Mouse (Mus musculus) kidney, postnatal 25 days (tissue): ENCODE results near the gene Nisch.

Experiments used
- DNase-seq, 2 experiments: peaks; one replicate each; pipeline ENCODE4 v3.0.0; 2021; ENCODE audit warnings: mixed read lengths in 2 of 2

Gene Nisch

GRCm38 (mm10) chr14:31215157-31216002, 1.4 kb downstream of the Nisch start:
- peak; percentile 70 to 85 for DNase-seq

DNA sequence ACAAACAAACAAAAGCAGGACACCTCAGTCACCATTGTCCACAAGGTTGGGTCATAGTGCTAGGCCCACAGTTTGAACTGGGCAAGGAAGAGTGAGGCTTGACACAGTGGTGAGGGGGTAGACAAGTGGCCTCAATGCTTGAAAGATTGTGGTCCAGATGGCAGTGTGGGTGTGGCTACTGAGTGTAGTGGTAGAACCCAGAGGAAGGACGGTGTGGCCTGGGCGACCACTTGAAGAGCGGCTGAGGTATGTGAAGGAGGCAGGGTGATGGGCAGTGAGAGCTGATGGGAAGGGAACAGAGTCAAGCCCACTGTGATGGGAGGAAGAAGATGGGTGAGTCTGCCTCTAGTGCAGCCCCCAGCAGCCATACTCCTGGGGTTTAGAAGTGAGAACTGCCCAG, 2.1 kb downstream of the Nisch start:
- DNase-seq, result no peak

GRCm38 (mm10) chr14:31213868-31214267, 2.9 kb downstream of the Nisch start:
- no peak for DNase-seq

GRCm38 (mm10) chr14:31212499-31212898, 4.2 kb downstream of the Nisch start:
- no peak for DNase-seq

GRCm38 (mm10) chr14:31211854-31212253, 4.9 kb downstream of the Nisch start:
- no peak for DNase-seq

- no peak for DNase-seq
Observed at GRCm38 (mm10) chr14:31209133-31209557, 7.6 kb downstream of the Nisch start.

GRCm38 (mm10) chr14:31208084-31208483, 8.7 kb downstream of the Nisch start, which contains the start of gene Tnnc1:
Gene Tnnc1 (plus strand): TSS chr14:31208312.
- DNase-seq, result no peak

DNA sequence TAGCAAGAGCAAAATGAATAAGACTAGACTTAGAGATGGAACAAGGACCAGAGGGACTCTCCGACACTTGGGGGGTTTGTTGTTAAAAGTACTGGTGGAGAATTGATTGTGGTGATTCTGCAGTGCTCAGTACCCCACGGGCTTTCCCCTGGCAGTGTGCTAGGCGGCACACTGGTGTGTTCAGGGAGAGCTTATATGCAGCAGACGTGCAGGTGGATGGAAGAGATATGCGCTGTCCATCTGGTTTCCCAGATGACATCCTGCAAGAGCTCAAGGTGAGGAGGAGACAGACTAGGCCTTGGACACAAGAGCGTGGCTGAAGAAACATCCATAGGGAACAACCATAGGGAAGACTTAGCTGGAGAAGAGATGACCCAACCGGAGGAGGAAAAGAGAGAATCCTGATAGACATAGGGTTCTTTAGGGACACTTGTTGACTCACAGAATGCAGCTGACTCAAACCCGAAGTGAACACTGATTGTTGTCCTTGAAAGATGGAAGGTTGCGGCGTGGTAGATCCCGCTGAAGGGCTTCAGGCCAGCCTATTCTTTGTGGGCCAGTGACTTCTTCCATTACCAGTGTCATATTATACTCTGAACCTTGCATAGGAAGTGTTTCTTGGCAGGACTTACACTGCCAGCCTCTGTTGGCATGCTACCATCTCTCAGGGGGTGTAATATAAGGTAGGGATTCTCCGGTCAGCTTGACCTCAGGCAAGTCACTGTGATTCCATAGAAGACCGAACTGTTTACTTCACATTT, 9.5 kb downstream of the Nisch start:
- DNase-seq, result no peak

- DNase-seq, result peak; percentile 98 to 99
Observed at GRCm38 (mm10) chr14:31206472-31206981, 10.2 kb downstream of the Nisch start.

GRCm38 (mm10) chr14:31205562-31206467, 10.9 kb downstream of the Nisch start:
- peak; percentile 69 to 85 for DNase-seq

DNA sequence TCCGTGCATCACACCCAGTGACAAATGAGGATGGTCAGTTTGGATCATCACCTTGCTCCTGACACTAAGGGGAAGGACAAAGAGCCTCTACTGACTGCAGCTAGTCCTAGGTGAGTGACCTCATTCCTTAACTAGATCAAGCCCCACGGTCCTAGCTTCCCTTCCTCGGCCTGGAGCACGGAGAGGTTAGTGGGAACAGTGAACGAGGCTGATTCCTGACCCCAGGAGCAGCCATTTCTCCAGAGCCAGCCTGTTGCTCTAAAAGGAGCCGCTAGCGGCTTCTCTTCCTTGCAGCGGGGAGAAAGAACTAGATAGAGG, 11.5 kb downstream of the Nisch start:
- DNase-seq, result no peak

GRCm38 (mm10) chr14:31204844-31205243, 11.9 kb downstream of the Nisch start:
- DNase-seq, result no peak

- no peak for DNase-seq
Observed at GRCm38 (mm10) chr14:31200038-31200437, 16.7 kb downstream of the Nisch start.

DNA sequence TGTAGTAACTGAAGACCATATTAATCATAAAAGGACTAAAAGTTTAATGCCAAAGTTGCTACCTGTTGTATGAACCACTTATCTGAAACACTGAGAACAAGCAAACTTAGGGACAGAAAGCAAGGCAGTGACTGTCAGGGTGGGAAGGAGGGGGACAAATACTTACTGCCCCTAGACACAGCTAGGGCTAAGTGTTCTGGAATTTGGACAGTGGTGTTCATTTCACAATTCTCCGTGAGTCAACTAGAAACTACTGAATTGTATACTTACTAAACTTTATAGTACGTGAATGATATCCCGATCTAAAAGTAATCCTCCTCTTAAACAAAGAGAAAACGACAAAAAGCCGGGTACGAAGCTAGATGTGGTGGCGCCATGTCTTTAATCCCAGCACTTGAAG, 17.1 kb downstream of the Nisch start:
- no peak for DNase-seq

DNA sequence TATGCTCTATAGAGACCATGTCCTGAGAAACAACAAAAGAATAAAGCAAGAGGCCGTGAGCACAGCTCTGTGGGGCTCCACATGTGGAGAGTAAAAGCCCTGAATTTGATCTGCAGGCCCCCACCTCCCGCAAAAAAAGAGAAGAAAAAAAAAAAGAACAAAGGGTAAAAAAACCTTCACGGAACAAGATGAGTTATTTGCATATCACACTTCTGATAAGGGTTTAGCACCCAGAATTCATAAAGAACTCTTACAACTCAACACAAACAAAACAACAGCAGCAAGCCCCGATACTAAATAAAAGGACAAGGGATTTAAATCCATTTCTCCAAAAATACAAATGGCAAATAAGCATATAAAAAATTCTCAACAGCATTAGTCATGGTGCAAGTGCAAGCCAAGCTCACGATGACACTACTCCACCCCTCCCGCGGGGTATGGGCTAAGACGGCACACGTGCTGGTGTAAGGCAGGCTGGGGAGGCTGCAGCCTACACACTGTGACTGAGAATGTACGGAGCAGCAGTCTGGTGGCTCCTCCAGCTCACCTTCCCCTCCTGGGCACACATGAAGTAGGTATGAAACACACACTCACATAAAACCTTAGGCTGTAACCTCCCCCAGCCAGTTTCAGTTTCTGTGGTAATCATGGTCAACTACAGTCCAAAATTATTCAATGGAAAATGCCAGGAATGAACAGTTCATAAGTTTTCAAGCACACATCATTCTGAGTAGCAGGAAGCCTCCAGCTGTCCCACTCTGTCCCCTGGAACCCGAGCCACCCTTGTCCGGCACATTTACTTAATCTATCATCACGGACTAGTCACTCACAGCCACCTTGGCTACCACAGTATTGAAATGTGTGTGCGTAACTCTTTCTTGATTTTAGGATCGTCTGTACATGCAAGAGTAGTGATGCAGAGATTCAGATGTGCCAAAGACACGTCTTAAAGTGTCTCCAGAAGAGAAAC, 18.9 kb downstream of the Nisch start:
- peak in 1 of 2 experiments; percentile 57 for DNase-seq

- peak; percentile 62 to 77 for DNase-seq
Observed at GRCm38 (mm10) chr14:31195968-31196367, 20.8 kb downstream of the Nisch start.

DNA sequence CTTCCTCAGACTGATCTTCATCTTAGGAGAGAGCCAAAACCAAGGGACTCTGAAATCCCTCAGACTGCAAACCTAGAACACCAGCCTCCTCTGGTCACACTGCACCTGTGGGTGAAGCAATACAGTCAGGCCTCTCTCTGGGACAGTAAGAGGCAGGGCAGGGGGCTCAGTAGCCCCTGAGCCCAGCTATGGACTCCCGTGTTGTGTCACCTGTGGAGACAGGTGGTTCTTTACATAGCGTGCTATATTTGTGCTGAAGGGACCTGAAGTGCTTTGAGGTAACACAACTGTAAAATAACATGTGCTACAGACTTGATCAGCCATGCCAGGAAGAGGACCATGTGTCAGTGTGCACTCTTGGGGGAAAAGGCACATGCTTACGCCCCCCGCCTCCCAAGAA, 21.2 kb downstream of the Nisch start:
- no peak for DNase-seq

GRCm38 (mm10) chr14:31194891-31195513, 21.7 kb downstream of the Nisch start:
- DNase-seq, result peak; percentile 73 to 86

DNA sequence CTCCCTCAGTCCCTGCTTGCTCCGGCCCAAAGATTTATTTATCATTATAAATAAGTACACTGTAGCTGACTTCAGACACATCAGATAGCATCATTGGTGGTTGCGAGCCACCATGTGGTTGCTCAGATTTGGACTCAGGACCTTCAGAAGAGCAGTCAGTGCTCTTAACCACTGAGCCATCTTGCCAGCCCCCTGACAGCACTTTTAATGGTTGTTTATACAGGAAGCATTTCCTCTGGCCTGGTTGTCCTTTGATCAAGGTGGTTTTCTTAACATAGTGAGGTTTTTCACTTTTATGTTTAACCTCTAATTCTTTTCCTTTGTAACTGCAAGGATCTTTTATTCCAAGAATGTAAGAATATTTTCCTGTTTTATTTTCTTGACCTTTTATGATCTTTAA, 22.3 kb downstream of the Nisch start:
- no peak for DNase-seq

- no peak for DNase-seq
Observed at GRCm38 (mm10) chr14:31193791-31194190, 23.0 kb downstream of the Nisch start.

- DNase-seq, result no peak
Observed at GRCm38 (mm10) chr14:31191936-31192335, 24.8 kb downstream of the Nisch start.
